Mouse (Mus musculus): ENCODE results near the gene Ccdc93. TPM values are rescaled to one million over a fixed set of nuclear protein-coding genes. Genes with fewer than 3 reads are reported as not detected.

Ccdc93 gene
- polyA plus RNA-seq, 1 experiment from 2014 or later, result 8.9 TPM

DNA sequence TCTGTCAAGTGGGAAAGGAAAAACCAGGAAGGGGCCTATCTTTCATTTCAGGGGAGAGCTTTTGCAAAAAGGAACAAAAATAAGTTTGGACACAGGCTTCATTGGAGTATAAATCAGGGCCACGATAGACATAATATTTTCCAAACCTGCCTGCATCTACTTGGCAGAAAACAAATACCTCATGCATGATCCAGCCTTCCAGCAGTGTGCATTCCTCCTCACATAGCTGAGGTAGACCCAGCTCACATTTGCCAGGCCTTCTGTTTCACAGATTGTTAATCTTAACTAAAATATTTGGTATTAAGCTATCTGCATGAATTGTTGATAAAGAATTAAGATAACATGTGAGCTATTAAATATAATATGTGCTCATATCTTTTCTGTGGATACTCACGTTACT lies 37.7 kb upstream of the Ccdc93 start:
- WGBS, result 87% methylated on average over 2 of the region's 2 CpGs
- ATAC-seq (replicated peaks; ENCODE audit: insufficient number of reproducible peaks, low FRiP score, low TSS enrichment, low read depth) (no peak), DNase-seq (ENCODE audit: low spot score) (no peak)
- Histone ChIP-seq H3K4me3 (ENCODE audit: low read depth, low read length) (no peak overlapping the region), H3K9me3 (replicated peaks; ENCODE audit: control insufficient read depth, low read length) (no peaks in the 10 kb centered on the region), H3K4me1 (ENCODE audit: control insufficient read depth, insufficient read depth, low read length) (no peaks in the 10 kb centered on the region), H3K27ac (replicated peaks; ENCODE audit: low read depth, low read length) (no peak overlapping the region), H3K9ac (replicated peaks; ENCODE audit: low read length) (no peak overlapping the region), H3K27me3 (ENCODE audit: control insufficient read depth, insufficient read depth, low read length) (no peaks in the 10 kb centered on the region), H3K4me2 (ENCODE audit: low read depth, low read length) (no peak overlapping the region), H3K36me3 (replicated peaks; ENCODE audit: control insufficient read depth, insufficient read depth, low read depth, low read length) (no peaks in the 10 kb centered on the region)

DNA sequence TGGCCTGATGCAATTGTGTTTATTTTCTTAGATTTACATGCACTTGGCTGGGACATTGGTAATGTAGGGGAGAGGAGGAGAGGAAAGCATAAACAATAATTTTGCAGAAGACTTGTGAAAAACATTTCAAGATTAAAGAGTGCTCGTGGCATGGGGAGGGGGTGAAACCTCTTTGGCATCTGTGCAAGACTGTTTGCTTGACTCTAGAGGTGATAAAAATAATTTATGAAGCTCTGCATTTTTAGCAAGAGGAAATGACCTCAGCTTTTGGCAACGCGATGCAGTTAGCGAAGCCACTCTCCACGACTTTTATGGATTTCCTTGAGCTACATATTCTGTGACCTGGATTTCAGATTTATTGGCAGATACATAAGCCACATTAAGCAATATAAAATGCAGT lies 36.1 kb upstream of the Ccdc93 start:
- Histone ChIP-seq H3K27ac (replicated peaks; ENCODE audit: low read depth, low read length) (no peak overlapping the region), H3K36me3 (replicated peaks; ENCODE audit: control insufficient read depth, insufficient read depth, low read depth, low read length) (no peaks in the 10 kb centered on the region), H3K9ac (replicated peaks; ENCODE audit: low read length) (no peak overlapping the region), H3K27me3 (ENCODE audit: control insufficient read depth, insufficient read depth, low read length) (no peaks in the 10 kb centered on the region), H3K4me3 (ENCODE audit: low read depth, low read length) (no peak overlapping the region), H3K9me3 (replicated peaks; ENCODE audit: control insufficient read depth, low read length) (no peaks in the 10 kb centered on the region), H3K4me2 (ENCODE audit: low read depth, low read length) (no peak overlapping the region), H3K4me1 (ENCODE audit: control insufficient read depth, insufficient read depth, low read length) (no peaks in the 10 kb centered on the region)
- 76% methylated on average over 5 of the region's 5 CpGs for WGBS
- DNase-seq (ENCODE audit: low spot score) (no peak), ATAC-seq (replicated peaks; ENCODE audit: insufficient number of reproducible peaks, low FRiP score, low TSS enrichment, low read depth) (no peak)

DNA sequence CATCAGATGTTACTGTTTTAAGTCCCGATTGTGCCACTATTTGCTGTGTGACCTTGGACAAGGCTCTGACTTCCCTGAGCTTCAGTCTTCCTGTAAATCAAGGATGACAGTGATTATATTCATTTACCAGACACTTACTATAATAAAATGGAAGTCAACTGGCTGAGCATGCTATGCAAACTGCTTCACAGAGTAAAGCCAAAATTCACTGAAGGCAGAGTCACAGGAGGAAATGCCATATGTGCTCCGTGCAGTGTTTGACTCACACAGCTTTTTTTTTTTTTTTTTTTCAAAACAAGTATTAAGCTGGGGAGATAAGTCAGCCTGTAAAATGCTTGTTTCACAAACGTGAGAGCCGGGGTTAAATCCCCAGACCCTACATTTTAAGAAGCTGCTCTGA lies 34.3 kb upstream of the Ccdc93 start:
- WGBS, result 81% methylated on average over 4 of the region's 4 CpGs
- DNase-seq (ENCODE audit: low spot score) (no peak), ATAC-seq (replicated peaks; ENCODE audit: insufficient number of reproducible peaks, low FRiP score, low TSS enrichment, low read depth) (no peak)
- Histone ChIP-seq H3K9me3 (replicated peaks; ENCODE audit: control insufficient read depth, low read length) (no peaks in the 10 kb centered on the region), H3K9ac (replicated peaks; ENCODE audit: low read length) (no peak overlapping the region), H3K4me2 (ENCODE audit: low read depth, low read length) (no peak overlapping the region), H3K36me3 (replicated peaks; ENCODE audit: control insufficient read depth, insufficient read depth, low read depth, low read length) (no peaks in the 10 kb centered on the region), H3K4me1 (ENCODE audit: control insufficient read depth, insufficient read depth, low read length) (no peaks in the 10 kb centered on the region), H3K4me3 (ENCODE audit: low read depth, low read length) (no peak overlapping the region), H3K27me3 (ENCODE audit: control insufficient read depth, insufficient read depth, low read length) (no peaks in the 10 kb centered on the region), H3K27ac (replicated peaks; ENCODE audit: low read depth, low read length) (no peak overlapping the region)

DNA sequence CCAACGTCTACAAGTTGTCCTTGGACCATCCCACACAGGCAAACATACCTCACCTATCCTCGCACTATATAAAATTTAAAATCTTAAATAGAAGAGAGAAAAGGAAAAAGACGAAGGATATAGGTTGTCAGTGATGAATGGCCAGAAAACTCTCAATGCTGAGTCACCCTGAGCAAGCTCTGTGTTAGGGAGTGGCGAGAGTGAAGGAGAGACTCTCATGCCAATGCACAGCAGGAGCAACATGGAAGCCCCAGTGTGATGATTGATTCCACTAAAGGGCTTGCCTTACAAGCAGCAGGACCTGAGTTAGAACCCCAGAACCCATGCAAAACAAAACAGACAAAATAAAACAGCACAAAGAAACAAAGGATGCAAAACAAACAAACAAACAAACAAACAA lies 32.6 kb upstream of the Ccdc93 start:
- no peaks in the 10 kb centered on the region for H3K36me3 ChIP-seq (replicated peaks; ENCODE audit: control insufficient read depth, insufficient read depth, low read depth, low read length)
- ATAC-seq (replicated peaks; ENCODE audit: insufficient number of reproducible peaks, low FRiP score, low TSS enrichment, low read depth) (no peak), DNase-seq (ENCODE audit: low spot score) (no peak)
- H3K4me3 ChIP-seq (ENCODE audit: low read depth, low read length), result no peak overlapping the region
- no peak overlapping the region for H3K9ac ChIP-seq (replicated peaks; ENCODE audit: low read length)
- H3K27me3 ChIP-seq (ENCODE audit: control insufficient read depth, insufficient read depth, low read length), result no peaks in the 10 kb centered on the region
- no peak overlapping the region for H3K27ac ChIP-seq (replicated peaks; ENCODE audit: low read depth, low read length)
- 79% methylated on average over 4 of the region's 4 CpGs for WGBS
- H3K4me2 ChIP-seq (ENCODE audit: low read depth, low read length), result no peak overlapping the region
- H3K4me1 ChIP-seq (ENCODE audit: control insufficient read depth, insufficient read depth, low read length), result no peaks in the 10 kb centered on the region
- H3K9me3 ChIP-seq (replicated peaks; ENCODE audit: control insufficient read depth, low read length), result no peaks in the 10 kb centered on the region

DNA sequence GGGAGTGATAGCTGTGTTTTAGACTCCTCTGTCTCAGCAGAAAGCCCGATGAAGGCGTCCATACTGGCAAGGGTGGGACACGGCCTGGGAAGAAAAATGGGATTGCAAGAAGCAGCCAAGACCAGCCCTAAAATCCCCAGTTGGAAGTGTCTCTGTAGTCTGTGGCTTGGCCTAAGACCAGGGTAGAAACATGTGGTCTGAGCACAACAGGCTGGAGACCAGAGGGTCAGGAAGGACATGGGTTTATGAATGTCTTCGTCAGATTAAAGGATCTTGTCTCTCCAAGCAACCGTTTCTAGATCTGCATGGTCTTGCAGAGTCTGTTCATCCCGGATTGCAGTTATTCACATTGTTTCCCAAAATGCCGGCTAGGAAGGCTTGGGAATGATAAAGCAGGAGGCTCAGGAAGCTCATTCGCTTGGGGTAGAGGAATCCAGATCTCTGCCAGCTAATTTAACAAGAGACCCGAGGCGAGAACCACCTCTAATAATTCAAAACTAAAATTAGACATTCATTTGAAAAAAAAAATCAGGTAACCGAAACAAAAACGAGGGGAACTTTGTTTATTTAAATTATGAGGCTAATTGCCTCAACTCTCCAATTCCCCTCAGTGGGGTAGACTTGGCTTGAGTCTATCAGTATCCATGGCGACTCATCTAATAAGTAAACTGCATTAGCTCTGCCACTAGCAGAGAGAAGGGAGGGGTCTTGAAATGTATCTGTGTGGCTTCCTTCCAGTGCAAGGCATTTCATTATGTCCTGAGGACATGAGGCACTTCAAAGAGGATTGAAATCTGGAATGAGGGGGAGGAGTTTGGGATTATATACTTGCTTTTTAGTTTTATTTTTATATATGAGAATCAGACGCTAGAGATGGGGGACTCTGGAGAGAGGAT lies 31.6 kb upstream of the Ccdc93 start:
- H3K36me3 ChIP-seq (replicated peaks; ENCODE audit: control insufficient read depth, insufficient read depth, low read depth, low read length), result no peaks in the 10 kb centered on the region
- no peak overlapping the region for H3K4me2 ChIP-seq (ENCODE audit: low read depth, low read length)
- peak; percentile 69; the same call in 1 of the 2 replicates for ATAC-seq (replicated peaks; ENCODE audit: insufficient number of reproducible peaks, low FRiP score, low TSS enrichment, low read depth)
- no peak overlapping the region for H3K4me3 ChIP-seq (ENCODE audit: low read depth, low read length)
- DNase-seq (ENCODE audit: low spot score), result peak; percentile 45
- 66% methylated on average over 14 of the region's 14 CpGs for WGBS
- H3K27me3 ChIP-seq (ENCODE audit: control insufficient read depth, insufficient read depth, low read length), result no peaks in the 10 kb centered on the region
- H3K27ac ChIP-seq (replicated peaks; ENCODE audit: low read depth, low read length), result no peak overlapping the region
- H3K9me3 ChIP-seq (replicated peaks; ENCODE audit: control insufficient read depth, low read length), result no peaks in the 10 kb centered on the region
- no peak overlapping the region for H3K9ac ChIP-seq (replicated peaks; ENCODE audit: low read length)
- H3K4me1 ChIP-seq (ENCODE audit: control insufficient read depth, insufficient read depth, low read length), result no peaks in the 10 kb centered on the region

DNA sequence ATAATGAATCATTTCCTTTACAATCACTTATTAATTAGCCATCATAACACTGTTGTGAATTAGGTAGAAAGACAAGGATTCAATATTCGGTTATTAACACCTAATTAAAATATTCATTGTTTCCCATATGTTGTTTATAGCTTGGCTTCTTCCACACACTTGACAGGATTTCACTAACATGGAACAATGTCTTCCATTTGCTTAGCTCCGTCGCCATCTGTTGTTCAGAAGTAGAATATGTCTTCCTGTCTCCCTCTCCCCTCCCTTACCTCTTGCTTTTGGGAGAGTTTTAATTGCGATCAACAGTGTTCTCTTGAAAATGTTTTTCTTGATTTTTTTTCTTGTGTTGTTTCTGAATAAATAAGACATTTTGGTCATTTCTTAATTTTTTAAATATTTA lies 30.6 kb upstream of the Ccdc93 start:
- Histone ChIP-seq H3K9me3 (replicated peaks; ENCODE audit: control insufficient read depth, low read length) (no peaks in the 10 kb centered on the region), H3K4me1 (ENCODE audit: control insufficient read depth, insufficient read depth, low read length) (no peaks in the 10 kb centered on the region), H3K36me3 (replicated peaks; ENCODE audit: control insufficient read depth, insufficient read depth, low read depth, low read length) (no peaks in the 10 kb centered on the region), H3K9ac (replicated peaks; ENCODE audit: low read length) (no peak overlapping the region), H3K27me3 (ENCODE audit: control insufficient read depth, insufficient read depth, low read length) (no peaks in the 10 kb centered on the region), H3K4me3 (ENCODE audit: low read depth, low read length) (no peak overlapping the region), H3K27ac (replicated peaks; ENCODE audit: low read depth, low read length) (no peak overlapping the region), H3K4me2 (ENCODE audit: low read depth, low read length) (no peak overlapping the region)
- ATAC-seq (replicated peaks; ENCODE audit: insufficient number of reproducible peaks, low FRiP score, low TSS enrichment, low read depth) (no peak), DNase-seq (ENCODE audit: low spot score) (peak; percentile 65)
- WGBS, result 34% methylated on average over 4 of the region's 4 CpGs

DNA sequence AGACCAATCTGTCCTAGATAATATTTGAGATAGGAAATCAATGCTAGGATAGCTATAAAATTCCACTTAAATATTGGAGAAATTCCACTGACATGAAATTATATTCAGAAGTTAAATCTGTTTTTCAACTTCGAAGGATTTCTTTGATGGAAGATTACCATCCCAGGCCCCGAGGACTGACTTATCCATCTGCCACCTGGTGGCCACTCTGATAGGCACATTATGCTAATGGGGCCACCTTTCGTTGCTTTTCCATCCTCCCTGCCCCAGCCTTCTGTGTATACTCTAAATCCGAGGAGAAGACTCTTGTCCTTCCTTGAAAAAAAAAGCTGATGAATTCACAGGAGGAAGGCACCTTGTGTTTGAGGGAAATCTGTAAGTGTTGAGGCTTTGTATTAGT lies 11.8 kb upstream of the Ccdc93 start:
- Histone ChIP-seq H3K4me2 (ENCODE audit: low read depth, low read length) (no peak overlapping the region), H3K36me3 (replicated peaks; ENCODE audit: control insufficient read depth, insufficient read depth, low read depth, low read length) (no peaks in the 10 kb centered on the region), H3K4me3 (ENCODE audit: low read depth, low read length) (no peak overlapping the region), H3K27ac (replicated peaks; ENCODE audit: low read depth, low read length) (no peak overlapping the region), H3K4me1 (ENCODE audit: control insufficient read depth, insufficient read depth, low read length) (no peaks in the 10 kb centered on the region), H3K27me3 (ENCODE audit: control insufficient read depth, insufficient read depth, low read length) (no peaks in the 10 kb centered on the region), H3K9me3 (replicated peaks; ENCODE audit: control insufficient read depth, low read length) (no peaks in the 10 kb centered on the region), H3K9ac (replicated peaks; ENCODE audit: low read length) (no peak overlapping the region)
- ATAC-seq (replicated peaks; ENCODE audit: insufficient number of reproducible peaks, low FRiP score, low TSS enrichment, low read depth) (no peak), DNase-seq (ENCODE audit: low spot score) (peak; percentile 57)
- 40% methylated on average over 4 of the region's 4 CpGs for WGBS

DNA sequence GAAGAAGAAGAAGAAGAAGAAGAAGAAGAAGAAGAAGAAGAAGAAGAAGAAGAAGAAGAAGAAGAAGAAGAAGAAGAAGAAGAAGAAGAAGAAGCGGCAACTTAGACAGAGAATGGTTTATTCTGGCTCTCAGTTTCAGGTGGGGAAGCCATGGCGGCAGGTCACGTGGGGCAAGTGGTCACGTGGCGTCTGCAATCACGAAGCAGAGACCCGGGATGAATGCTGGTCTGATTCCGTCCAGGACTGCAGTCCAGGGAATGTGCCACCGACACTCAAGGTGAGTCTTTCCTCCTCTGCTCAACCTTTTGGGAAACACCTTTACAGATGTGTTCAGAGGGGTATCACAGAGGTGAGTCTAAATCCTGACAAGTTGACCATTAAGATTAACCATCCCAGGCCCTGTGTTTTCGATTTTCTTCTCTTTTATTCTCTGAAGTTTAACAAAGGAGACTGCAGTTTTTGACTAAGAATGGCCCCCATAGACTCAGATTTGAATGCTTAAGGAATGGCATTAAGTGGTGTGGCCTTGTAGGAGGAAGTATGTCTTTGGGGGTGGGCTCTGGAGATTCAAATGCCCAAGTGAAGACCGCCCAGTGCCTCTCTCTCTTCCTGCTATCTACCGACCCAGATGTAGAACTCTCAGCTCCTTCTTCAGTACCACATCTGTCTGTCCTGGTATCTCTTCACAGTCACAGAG lies 11.1 kb upstream of the Ccdc93 start:
- Histone ChIP-seq H3K4me2 (ENCODE audit: low read depth, low read length) (no peak overlapping the region), H3K4me3 (ENCODE audit: low read depth, low read length) (no peak overlapping the region), H3K9me3 (replicated peaks; ENCODE audit: control insufficient read depth, low read length) (no peaks in the 10 kb centered on the region), H3K27ac (replicated peaks; ENCODE audit: low read depth, low read length) (no peak overlapping the region), H3K27me3 (ENCODE audit: control insufficient read depth, insufficient read depth, low read length) (no peaks in the 10 kb centered on the region), H3K4me1 (ENCODE audit: control insufficient read depth, insufficient read depth, low read length) (no peaks in the 10 kb centered on the region), H3K9ac (replicated peaks; ENCODE audit: low read length) (no peak overlapping the region), H3K36me3 (replicated peaks; ENCODE audit: control insufficient read depth, insufficient read depth, low read depth, low read length) (no peaks in the 10 kb centered on the region)
- 83% methylated on average over 12 of the region's 12 CpGs for WGBS
- DNase-seq (ENCODE audit: low spot score) (no peak), ATAC-seq (replicated peaks; ENCODE audit: insufficient number of reproducible peaks, low FRiP score, low TSS enrichment, low read depth) (no peak)

Data from embryonic facial prominence, embryonic 11.5 days (tissue).